Mouse (Mus musculus) cerebellum, adult 9-11 months (tissue): ENCODE measurements around the gene Cfap73.

Experiments used
- DNase-seq: peaks from one replicate; pipeline ENCODE4 v3.0.0; 2022

The Cfap73 gene

GRCm38 (mm10) chr5:120634131-120634530, at the start of gene Cfap73:
TSS of gene Cfap73 (minus strand) at chr5:120634235.
- no peak for DNase-seq

- DNase-seq, result peak; percentile 40
Observed at GRCm38 (mm10) chr5:120682982-120683771, 49.1 kb upstream of the Cfap73 start.

GRCm38 (mm10) chr5:120680918-120681317, 46.9 kb upstream of the Cfap73 start:
- peak; percentile 38 for DNase-seq

- DNase-seq, result peak; percentile 75
Observed at GRCm38 (mm10) chr5:120679676-120680555, 45.9 kb upstream of the Cfap73 start.

GRCm38 (mm10) chr5:120677516-120677915, 43.5 kb upstream of the Cfap73 start:
- peak; percentile 60 for DNase-seq

- no peak for DNase-seq
Observed at GRCm38 (mm10) chr5:120674229-120675145, 40.5 kb upstream of the Cfap73 start.

- DNase-seq, result peak; percentile 62
Observed at GRCm38 (mm10) chr5:120673626-120674025, 39.6 kb upstream of the Cfap73 start.

GRCm38 (mm10) chr5:120671865-120672264, 37.8 kb upstream of the Cfap73 start:
- no peak for DNase-seq

- no peak for DNase-seq
Observed at GRCm38 (mm10) chr5:120670132-120670531, 36.1 kb upstream of the Cfap73 start.

GRCm38 (mm10) chr5:120668761-120669160, 34.7 kb upstream of the Cfap73 start:
- no peak for DNase-seq

GRCm38 (mm10) chr5:120664888-120665287, 30.9 kb upstream of the Cfap73 start:
- no peak for DNase-seq

GRCm38 (mm10) chr5:120660816-120661215, 26.8 kb upstream of the Cfap73 start:
- DNase-seq, result no peak

- DNase-seq, result no peak
Observed at GRCm38 (mm10) chr5:120656281-120656751, 22.3 kb upstream of the Cfap73 start.

GRCm38 (mm10) chr5:120653873-120654272, 19.8 kb upstream of the Cfap73 start:
- no peak for DNase-seq

- no peak for DNase-seq
Observed at GRCm38 (mm10) chr5:120652915-120653701, 19.1 kb upstream of the Cfap73 start.

GRCm38 (mm10) chr5:120651230-120651629, 17.2 kb upstream of the Cfap73 start:
- no peak for DNase-seq

GRCm38 (mm10) chr5:120649938-120650337, 15.9 kb upstream of the Cfap73 start:
- DNase-seq, result no peak

- peak; percentile 39 for DNase-seq
Observed at GRCm38 (mm10) chr5:120649374-120649933, 15.4 kb upstream of the Cfap73 start.

GRCm38 (mm10) chr5:120648569-120649373, 14.7 kb upstream of the Cfap73 start, which contains the start of gene Rasal1:
TSS of gene Rasal1 (plus strand) at chr5:120648812.
- peak; percentile 57 for DNase-seq

- no peak for DNase-seq
Observed at GRCm38 (mm10) chr5:120647814-120648491, 13.9 kb upstream of the Cfap73 start.
